Mouse (Mus musculus) left cerebral cortex, adult 8-10 months (tissue): ENCODE measurements around the gene Tsnaxip1. TPM values are rescaled to one million over a fixed set of nuclear protein-coding genes. Genes with fewer than 3 reads are reported as not detected.

Source experiments
- DNase-seq, 2 experiments: peaks; one replicate each; pipeline ENCODE4 v3.0.0; 2022; ENCODE audit warnings: low spot score in 2 of 2
- total RNA-seq, 4 experiments: library from RNA; stranded (reverse); gene quantifications; 2 replicates each; pipeline ENCODE4 v1.2.4; 2022

Gene Tsnaxip1
- total RNA-seq, 4 experiments from 2014 or later = 0.16 TPM; not detected in 3

- peak; percentile 78 to 96 for DNase-seq
These were observed 32.8 kb downstream of the Tsnaxip1 start, which contains the start of gene Nutf2 for GRCm38 (mm10) chr8:105860143-105860981. TSS of gene Nutf2 (plus strand) at chr8:105860580.

GRCm38 (mm10) chr8:105861951-105862350, 34.4 kb downstream of the Tsnaxip1 start:
- DNase-seq = no peak

- DNase-seq = no peak
These were observed 39.0 kb downstream of the Tsnaxip1 start for GRCm38 (mm10) chr8:105866364-105867029.

- DNase-seq = no peak
These were observed 46.8 kb downstream of the Tsnaxip1 start for GRCm38 (mm10) chr8:105874301-105874700.

DNA sequence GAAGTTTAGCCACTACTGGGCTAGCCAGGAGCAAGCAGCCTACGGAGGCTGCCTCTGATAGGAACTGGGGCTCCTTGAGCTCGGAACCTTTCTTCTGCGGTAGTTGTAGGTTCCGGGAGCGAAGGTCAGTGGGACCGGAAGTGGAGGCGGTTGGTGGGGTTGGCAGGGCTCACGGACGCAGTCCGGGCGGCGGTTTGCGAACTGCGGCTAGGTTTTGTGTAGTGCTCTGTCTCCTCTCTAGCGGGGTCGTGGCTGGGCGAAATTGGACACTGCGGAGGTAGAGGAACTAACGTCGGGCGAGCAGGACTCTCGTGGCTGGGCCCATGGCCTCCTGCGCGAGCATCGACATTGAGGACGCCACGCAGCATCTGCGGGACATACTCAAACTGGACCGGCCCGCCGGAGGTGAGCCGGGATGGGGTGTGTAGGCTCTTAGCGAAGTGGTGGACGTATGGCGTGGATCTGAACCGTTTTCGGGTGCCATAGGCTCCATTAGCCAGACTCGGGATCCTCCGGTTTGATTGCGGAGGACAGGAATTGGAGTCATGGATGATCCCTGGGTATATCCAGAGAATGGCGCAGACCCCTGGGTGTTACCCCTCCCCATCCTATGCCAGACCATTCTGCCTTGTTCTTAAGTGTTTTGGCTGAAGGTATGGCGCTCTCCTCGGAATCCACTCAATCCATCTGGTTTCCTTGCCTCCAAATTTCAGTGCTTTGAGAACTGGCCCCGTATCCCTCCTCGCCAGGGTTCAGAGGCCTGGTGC, 53.4 kb downstream of the Tsnaxip1 start, which contains the start of gene Edc4:
Gene Edc4 (plus strand): TSS at position 128 of the 767 bp plus-strand sequence.
- peak in 1 of 2 experiments; percentile 90 for DNase-seq

- DNase-seq = no peak
These were observed 62.4 kb downstream of the Tsnaxip1 start for GRCm38 (mm10) chr8:105889756-105890465.

- no peak for DNase-seq
These were observed 63.3 kb downstream of the Tsnaxip1 start for GRCm38 (mm10) chr8:105890870-105891269.

- no peak for DNase-seq
These were observed 64.9 kb downstream of the Tsnaxip1 start for GRCm38 (mm10) chr8:105892432-105892831.

- peak; percentile 59 to 88 for DNase-seq
These were observed 65.8 kb downstream of the Tsnaxip1 start, which contains the start of gene Nrn1l for GRCm38 (mm10) chr8:105893339-105893738. TSS of gene Nrn1l (plus strand) at chr8:105893567.

Other genes with a start within 250 kb of the Tsnaxip1 start
- gene Ripor1, start 222.5 kb upstream of the Tsnaxip1 start, total RNA-seq = 10 to 100 TPM; 65.5 to 70.5 (median 67.3) TPM
- 10 to 100 TPM; 65.3 to 80.8 (median 68.8) TPM for gene Ctcf, start 191.2 kb upstream of the Tsnaxip1 start, total RNA-seq
- gene Agrp, start 190.3 kb upstream of the Tsnaxip1 start, total RNA-seq = not detected
- gene Carmil2, start 141.5 kb upstream of the Tsnaxip1 start, total RNA-seq = 10 to 100 TPM; 57.2 to 62.8 (median 58.3) TPM
- 10 to 100 TPM; 49.0 to 53.8 (median 50.9) TPM for gene Acd, start 126.6 kb upstream of the Tsnaxip1 start, total RNA-seq
- 10 to 100 TPM; 34.7 to 42.3 (median 39.2) TPM for gene Pard6a, start 126.6 kb upstream of the Tsnaxip1 start, total RNA-seq
- under 1 TPM in 2 of 4 experiments, not detected in 2; 0.44 to 0.46 TPM for gene 4933405L10Rik, start 120.1 kb upstream of the Tsnaxip1 start, total RNA-seq
- gene Enkd1, start 119.5 kb upstream of the Tsnaxip1 start, total RNA-seq = 10 to 100 TPM in 1 of 4 experiments, 1 to 10 TPM in 3; 9.0 to 11.2 (median 9.3) TPM
- gene Gfod2, start 69.1 kb upstream of the Tsnaxip1 start, total RNA-seq = 10 to 100 TPM; 14.5 to 21.4 (median 18.3) TPM
- gene Ranbp10, start 381 bp upstream of the Tsnaxip1 start, total RNA-seq = 10 to 100 TPM; 20.1 to 24.4 (median 22.4) TPM
- 10 to 100 TPM; 14.4 to 17.8 (median 16.0) TPM for gene Cenpt, start 25.5 kb downstream of the Tsnaxip1 start, total RNA-seq
- 10 to 100 TPM; 36.8 to 41.5 (median 37.4) TPM for gene Thap11, start 27.4 kb downstream of the Tsnaxip1 start, total RNA-seq
- gene Nutf2, start 32.8 kb downstream of the Tsnaxip1 start, total RNA-seq = 10 to 100 TPM; 19.8 to 39.6 (median 23.2) TPM
- gene Edc4, start 53.1 kb downstream of the Tsnaxip1 start, total RNA-seq = 10 to 100 TPM; 56.5 to 64.4 (median 62.9) TPM
- 1 to 10 TPM; 4.3 to 5.6 (median 4.9) TPM for gene Nrn1l, start 65.8 kb downstream of the Tsnaxip1 start, total RNA-seq
- gene Pskh1, start 72.7 kb downstream of the Tsnaxip1 start, total RNA-seq = 10 to 100 TPM in 1 of 4 experiments, 1 to 10 TPM in 3; 8.5 to 11.2 (median 9.1) TPM
- gene Ctrl, start 106.1 kb downstream of the Tsnaxip1 start, total RNA-seq = 1 to 10 TPM in 1 of 4 experiments, under 1 TPM in 2, not detected in 1; 0.67 to 1.2 (median 0.98) TPM
- 10 to 100 TPM; 82.5 to 92.6 (median 90.1) TPM for gene Psmb10, start 110.7 kb downstream of the Tsnaxip1 start, total RNA-seq
- gene Lcat, start 115.7 kb downstream of the Tsnaxip1 start, total RNA-seq = 10 to 100 TPM; 19.5 to 27.1 (median 23.5) TPM
- gene Slc12a4, start 138.4 kb downstream of the Tsnaxip1 start, total RNA-seq = 10 to 100 TPM; 18.8 to 23.8 (median 20.6) TPM
- under 1 TPM in 1 of 4 experiments, not detected in 3; 0.23 TPM for gene Dpep3, start 151.7 kb downstream of the Tsnaxip1 start, total RNA-seq
- gene Dus2, start 163.6 kb downstream of the Tsnaxip1 start, total RNA-seq = 10 to 100 TPM; 18.0 to 23.1 (median 20.5) TPM
- under 1 TPM in 1 of 4 experiments, not detected in 3; 0.57 TPM for gene Dpep2nb, start 178.2 kb downstream of the Tsnaxip1 start, total RNA-seq
- 10 to 100 TPM; 13.9 to 16.8 (median 14.8) TPM for gene Ddx28, start 184.2 kb downstream of the Tsnaxip1 start, total RNA-seq
- 10 to 100 TPM; 12.9 to 15.5 (median 14.7) TPM for gene Nfatc3, start 231.1 kb downstream of the Tsnaxip1 start, total RNA-seq